Mouse (Mus musculus): ENCODE measurements around the gene Wdr4.
"Not testable (repeated sequence)": the region's sequence is repeated elsewhere in the genome, so short reads cannot be mapped to it uniquely, and the experiment has no call there.

Wdr4 gene

GRCm38 (mm10) chr17:31535358-31535757 lies 15.6 kb upstream of the Wdr4 start:
- DNase-seq = no peak

GRCm38 (mm10) chr17:31532331-31532730 lies 12.6 kb upstream of the Wdr4 start:
- not testable (repeated sequence) for DNase-seq

- no peak for DNase-seq
These were observed 11.8 kb upstream of the Wdr4 start for GRCm38 (mm10) chr17:31531441-31532158.

GRCm38 (mm10) chr17:31529314-31529713 lies 9.5 kb upstream of the Wdr4 start:
- DNase-seq = peak; percentile 72

GRCm38 (mm10) chr17:31525816-31526215 lies 6.0 kb upstream of the Wdr4 start:
- no peak for DNase-seq

GRCm38 (mm10) chr17:31525114-31525513 lies 5.3 kb upstream of the Wdr4 start:
- no peak for DNase-seq

GRCm38 (mm10) chr17:31521948-31522347 lies 2.2 kb upstream of the Wdr4 start:
- DNase-seq = no peak

GRCm38 (mm10) chr17:31520895-31521294 lies 1.1 kb upstream of the Wdr4 start:
- DNase-seq = peak; percentile 61

GRCm38 (mm10) chr17:31519344-31519945 lies 335 bp downstream of the Wdr4 start:
- DNase-seq = no peak

GRCm38 (mm10) chr17:31514696-31515095 lies 5.1 kb downstream of the Wdr4 start:
- no peak for DNase-seq

- no peak for DNase-seq
These were observed 7.2 kb downstream of the Wdr4 start for GRCm38 (mm10) chr17:31512593-31512992.

GRCm38 (mm10) chr17:31511792-31512495 lies 7.8 kb downstream of the Wdr4 start:
- DNase-seq = peak; percentile 96

GRCm38 (mm10) chr17:31510944-31511343 lies 8.8 kb downstream of the Wdr4 start:
- DNase-seq = no peak

GRCm38 (mm10) chr17:31506282-31506681 lies 13.5 kb downstream of the Wdr4 start:
- DNase-seq = no peak

GRCm38 (mm10) chr17:31505013-31505412 lies 14.8 kb downstream of the Wdr4 start:
- no peak for DNase-seq

GRCm38 (mm10) chr17:31503936-31504335 lies 15.8 kb downstream of the Wdr4 start:
- DNase-seq = no peak

- DNase-seq = no peak
These were observed 16.4 kb downstream of the Wdr4 start for GRCm38 (mm10) chr17:31503337-31503736.

- no peak for DNase-seq
These were observed 17.4 kb downstream of the Wdr4 start for GRCm38 (mm10) chr17:31502261-31502927.

- DNase-seq = no peak
These were observed 18.9 kb downstream of the Wdr4 start for GRCm38 (mm10) chr17:31500908-31501307.

- no peak for DNase-seq
These were observed 19.4 kb downstream of the Wdr4 start for GRCm38 (mm10) chr17:31500416-31500815.

- DNase-seq = no peak
These were observed 20.1 kb downstream of the Wdr4 start for GRCm38 (mm10) chr17:31499725-31500124.

- DNase-seq = no peak
These were observed 22.1 kb downstream of the Wdr4 start for GRCm38 (mm10) chr17:31497726-31498125.

GRCm38 (mm10) chr17:31494989-31495388 lies 24.8 kb downstream of the Wdr4 start:
- DNase-seq = no peak
